Mouse (Mus musculus): ENCODE data around the gene Btbd17.
A peak's percentile ranks its signal among the peaks of the same experiment; 100 is the strongest.

Btbd17 gene

GRCm38 (mm10) chr11:114764820-114765818 is 30.6 kb downstream of the Btbd17 start, which contains the start of gene Kif19a:
Gene Kif19a (plus strand): TSS chr11:114765388.
- DNase-seq (ENCODE audit: low spot score) = peak; percentile 53

- DNase-seq (ENCODE audit: low spot score) = no peak
These were observed 48.1 kb downstream of the Btbd17 start for GRCm38 (mm10) chr11:114747564-114748138.

GRCm38 (mm10) chr11:114745134-114745533 is 50.6 kb downstream of the Btbd17 start:
- peak; percentile 64 for DNase-seq (ENCODE audit: low spot score)

GRCm38 (mm10) chr11:114741451-114741850 is 54.3 kb downstream of the Btbd17 start:
- no peak for DNase-seq (ENCODE audit: low spot score)

Data from ovary, adult 18-20 months (tissue).